Mouse (Mus musculus) heart, adult 2 months (tissue): ENCODE data around the gene Gm42420. TPM values are rescaled to one million over a fixed set of nuclear protein-coding genes. Genes with fewer than 3 reads are reported as not detected.
A peak's percentile ranks its signal among the peaks of the same experiment; 100 is the strongest.

Experiments
- DNase-seq, 2 experiments: peaks; one replicate each; pipeline ENCODE4 v3.0.0; 2021
- H3K27ac ChIP-seq: fragments of 200-600 bp; 2 replicates; pipeline ENCODE4 v1.8.1; 2022
- H3K27me3 ChIP-seq: fragments of 200-500 bp; 2 replicates; pipeline ENCODE4 v1.6.1; 2012; ENCODE audit warnings: mild to moderate bottlenecking, low read length, inconsistent platforms, mixed read lengths; ENCODE audit not compliant: control insufficient read depth, insufficient read depth
- H3K36me3 ChIP-seq: fragments of 200-500 bp; 2 replicates; pipeline ENCODE4 v1.6.1; 2012; ENCODE audit warnings: low read length, inconsistent platforms; ENCODE audit not compliant: control insufficient read depth, insufficient read depth
- H3K4me1 ChIP-seq: fragments of 200-500 bp; 2 replicates; pipeline ENCODE4 v1.6.1; 2011; ENCODE audit warnings: low read length; ENCODE audit not compliant: control insufficient read depth, insufficient read depth
- H3K4me3 ChIP-seq: fragments of 200-600 bp; 2 replicates; pipeline ENCODE4 v1.8.1; 2022
- H3K79me2 ChIP-seq: fragments of 200-500 bp; replicated peaks from 2 replicates; pipeline ENCODE4 v1.6.1; 2012; ENCODE audit warnings: mild to moderate bottlenecking, inconsistent platforms, low read length, moderate library complexity, mixed read lengths; ENCODE audit not compliant: control insufficient read depth, insufficient read depth
- H3K9ac ChIP-seq: fragments of 200-500 bp; 2 replicates; pipeline ENCODE4 v1.6.1; 2012; ENCODE audit warnings: low read depth, mild to moderate bottlenecking, control low read depth, inconsistent platforms, low read length, mixed read lengths
- CTCF ChIP-seq: fragments of 200-600 bp; IDR thresholded peaks from 2 replicates; pipeline ENCODE4 v1.8.1; 2022; ENCODE audit warnings: antibody characterized with exemption, mild to moderate bottlenecking, moderate library complexity
- EP300 ChIP-seq: fragments of 200-500 bp; IDR thresholded peaks from 2 replicates; pipeline ENCODE4 v1.6.1; 2011; ENCODE audit warnings: low read depth, low read length, control low read depth; ENCODE audit not compliant: insufficient read depth
- POLR2A ChIP-seq: fragments of 200-500 bp; IDR thresholded peaks from 2 replicates; pipeline ENCODE4 v1.6.1; 2011; ENCODE audit warnings: mild to moderate bottlenecking, low read depth, low read length, control low read depth; ENCODE audit not compliant: insufficient read depth
- WGBS: fragments of 180-500 bp; shearing (Covaris S2); methylation state at CpG from one replicate; pipeline ENCODE4 v1.1.7; 2018; 5-methylcytosine and 5-hydroxymethylcytosine counted together
- intact Hi-C: fragments of 180-260 bp; cut with DNase I; formaldehyde crosslinking; loops from one replicate; pipeline ENCODE4 v1.15.1; 2025
- polyA plus RNA-seq: library from polyadenylated mRNA; depleted of rRNA; stranded (reverse); fragments of >200 nt; gene quantifications from 2 replicates; pipeline ENCODE4 v1.2.3, GENCODE M21; 2012
- total RNA-seq, 2 experiments: library from RNA; stranded (reverse); gene quantifications; 2 replicates each; pipeline ENCODE4 v1.2.3; 2021

Gene Gm42420
- total and polyA plus RNA-seq, 3 experiments: 2.2 TPM; not detected in 2

DNA sequence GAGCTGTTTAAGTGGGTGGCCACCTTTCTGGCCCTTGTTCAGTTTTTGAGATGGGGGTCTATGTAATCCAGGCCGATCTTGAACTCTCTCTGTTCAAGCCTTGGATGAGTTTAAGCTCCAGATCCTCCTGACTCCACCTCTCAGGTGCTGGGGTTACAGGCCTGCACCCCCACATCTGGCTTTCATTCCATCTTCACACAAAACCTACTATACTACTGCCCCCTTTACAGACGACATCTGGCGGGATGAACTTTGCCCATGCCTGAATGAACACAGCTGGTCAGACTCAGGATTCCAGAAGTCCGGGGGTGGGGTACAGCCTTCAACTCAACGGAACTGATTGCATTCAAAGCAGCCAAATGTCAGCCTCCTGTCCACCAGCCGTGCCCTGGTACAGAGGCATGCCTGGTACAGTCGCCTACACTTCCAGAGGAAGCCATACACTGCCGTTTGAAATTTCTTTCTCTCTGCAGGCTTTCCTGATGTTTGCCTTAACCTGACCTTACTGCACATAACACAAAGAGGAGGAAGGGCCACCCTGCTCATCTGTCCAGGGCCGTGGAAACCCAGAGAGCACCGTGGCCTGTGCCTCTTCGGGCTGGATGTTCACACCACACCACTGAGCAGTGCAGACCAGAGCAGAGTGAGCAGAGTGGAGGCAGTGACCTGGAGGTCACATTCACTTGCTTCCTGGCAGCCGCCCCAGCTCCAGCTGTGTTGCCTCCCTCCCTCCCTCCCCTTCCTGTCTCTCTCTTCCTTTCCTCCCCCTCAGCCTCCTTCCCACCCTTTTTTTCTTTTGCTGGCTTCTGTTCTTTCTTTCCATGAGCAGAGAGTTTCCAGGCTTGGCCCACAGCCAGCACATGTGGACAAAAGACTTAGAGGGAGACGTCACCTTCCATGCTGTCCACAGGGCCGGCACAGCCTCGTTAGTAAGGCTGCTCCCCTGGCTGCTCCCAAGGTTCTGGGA lies 42.6 kb upstream of the Gm42420 start:
- H3K36me3 ChIP-seq: no peaks in the 10 kb centered on the region
- H3K4me3 ChIP-seq: no peak overlapping the region
- DNase-seq: peak; percentile 83 to 86
- H3K27ac ChIP-seq: peak overlapping the region; percentile 70
- peak overlapping the region; percentile 11; the same call in 1 of the 2 replicates for H3K9ac ChIP-seq
- no peaks in the 10 kb centered on the region for H3K79me2 ChIP-seq
- 25% methylated on average over 15 of the region's 15 CpGs for WGBS
- peaks cover 15% of the 10 kb centered on the region for H3K4me1 ChIP-seq
- intact Hi-C loops: no loop called here
- TF ChIP-seq EP300 (peak; percentile 66; the same call in 1 of the 2 replicates), POLR2A (peak; percentile 35; the same call in 1 of the 2 replicates), CTCF (no peak)
- no peaks in the 10 kb centered on the region for H3K27me3 ChIP-seq

DNA sequence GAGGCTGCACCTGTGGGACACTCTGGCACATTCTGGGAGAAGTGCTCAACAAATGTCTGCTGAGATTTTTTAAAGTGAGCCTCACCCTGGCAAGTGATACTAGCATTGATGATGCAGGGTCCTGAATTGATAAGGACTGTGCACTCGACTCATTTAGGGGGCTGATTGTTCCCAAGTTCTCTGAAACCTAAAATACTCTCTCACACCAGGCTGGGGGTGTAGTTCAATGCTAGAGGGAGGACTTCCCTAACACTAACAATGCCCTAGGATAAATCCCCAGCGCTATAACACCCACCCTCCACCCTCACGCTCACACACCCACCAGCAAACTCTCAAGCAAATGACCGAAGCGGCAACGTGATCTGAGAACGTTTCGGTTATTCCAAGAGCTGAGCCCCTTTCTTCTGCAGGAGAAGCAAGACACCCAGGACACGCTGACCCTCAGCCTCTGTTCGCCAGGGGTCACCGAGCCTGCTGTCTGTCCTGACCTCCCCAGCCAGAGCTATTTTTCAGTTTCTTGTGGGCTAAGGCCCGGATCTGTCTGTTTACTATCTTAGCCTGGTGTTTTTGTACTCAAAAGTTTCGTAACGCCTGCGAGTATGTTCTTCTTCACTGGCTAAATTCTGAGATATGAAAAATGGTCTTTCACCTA lies 41.7 kb upstream of the Gm42420 start:
- peak overlapping the region; percentile 70 for H3K27ac ChIP-seq
- intact Hi-C loops: no loop called here
- H3K9ac ChIP-seq: no peak overlapping the region
- WGBS: 66% methylated on average over 15 of the region's 15 CpGs
- H3K4me1 ChIP-seq: peaks cover 17% of the 10 kb centered on the region
- H3K4me3 ChIP-seq: no peak overlapping the region
- DNase-seq: peak in 1 of 2 experiments; percentile 44
- H3K36me3 ChIP-seq: no peaks in the 10 kb centered on the region
- H3K79me2 ChIP-seq: no peaks in the 10 kb centered on the region
- no peak for TF ChIP-seq POLR2A
- no peak for TF ChIP-seq EP300
- TF ChIP-seq CTCF: no peak
- H3K27me3 ChIP-seq: no peaks in the 10 kb centered on the region

DNA sequence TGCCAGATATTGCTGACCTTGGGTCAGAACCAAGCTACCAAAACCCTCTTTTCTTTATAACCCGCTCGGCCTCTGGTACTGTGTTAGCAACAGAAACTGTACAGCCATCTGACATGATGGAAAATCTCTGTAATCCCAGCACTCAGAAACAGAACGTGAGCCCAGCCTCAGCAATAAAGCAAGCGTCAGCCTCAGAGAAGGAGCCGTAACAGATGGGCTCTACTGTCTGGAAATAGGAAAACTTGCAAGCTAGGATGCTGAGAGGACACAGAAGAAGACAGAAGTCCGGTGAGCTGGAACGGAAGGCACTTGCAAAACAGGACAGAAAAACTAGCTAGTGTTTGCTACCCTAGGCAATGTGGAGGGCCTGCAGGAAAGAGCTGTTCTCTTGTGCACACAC lies 40.1 kb upstream of the Gm42420 start:
- 80% methylated on average over 7 of the region's 7 CpGs for WGBS
- no peak overlapping the region for H3K27ac ChIP-seq
- H3K9ac ChIP-seq: no peak overlapping the region
- H3K4me1 ChIP-seq: peaks cover 13% of the 10 kb centered on the region
- TF ChIP-seq EP300 (no peak), CTCF (no peak), POLR2A (no peak)
- intact Hi-C loops: no loop called here
- H3K79me2 ChIP-seq: no peaks in the 10 kb centered on the region
- DNase-seq: no peak
- no peaks in the 10 kb centered on the region for H3K36me3 ChIP-seq
- H3K27me3 ChIP-seq: no peaks in the 10 kb centered on the region
- H3K4me3 ChIP-seq: no peak overlapping the region

DNA sequence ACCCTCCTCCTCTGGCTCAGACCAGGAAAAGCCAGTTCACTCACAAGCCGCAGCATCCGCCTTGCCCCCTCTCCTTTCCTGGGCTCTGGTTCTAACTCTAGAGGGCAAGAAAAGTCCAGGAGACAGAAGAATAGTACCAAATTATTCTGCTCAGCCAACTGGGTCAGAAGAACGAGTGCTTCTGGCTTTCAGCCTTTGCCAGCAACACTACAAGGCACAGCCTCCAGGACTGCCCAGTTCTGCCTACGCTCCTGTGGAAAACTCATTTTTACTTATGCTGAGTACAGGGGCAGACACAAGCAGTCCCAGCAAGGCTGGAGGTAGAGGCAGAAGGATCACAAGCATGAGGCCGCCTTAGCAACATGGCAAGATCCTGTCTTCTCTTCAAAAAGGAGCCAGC lies 37.5 kb upstream of the Gm42420 start:
- Histone ChIP-seq H3K4me3 (no peak overlapping the region), H3K27ac (no peak overlapping the region), H3K27me3 (no peaks in the 10 kb centered on the region), H3K9ac (no peak overlapping the region), H3K36me3 (no peaks in the 10 kb centered on the region), H3K4me1 (peaks cover 7% of the 10 kb centered on the region), H3K79me2 (no peaks in the 10 kb centered on the region)
- TF ChIP-seq CTCF: no peak
- no peak for TF ChIP-seq POLR2A
- TF ChIP-seq EP300: no peak
- intact Hi-C loops: no loop called here
- 67% methylated on average over 5 of the region's 5 CpGs for WGBS
- DNase-seq: no peak

DNA sequence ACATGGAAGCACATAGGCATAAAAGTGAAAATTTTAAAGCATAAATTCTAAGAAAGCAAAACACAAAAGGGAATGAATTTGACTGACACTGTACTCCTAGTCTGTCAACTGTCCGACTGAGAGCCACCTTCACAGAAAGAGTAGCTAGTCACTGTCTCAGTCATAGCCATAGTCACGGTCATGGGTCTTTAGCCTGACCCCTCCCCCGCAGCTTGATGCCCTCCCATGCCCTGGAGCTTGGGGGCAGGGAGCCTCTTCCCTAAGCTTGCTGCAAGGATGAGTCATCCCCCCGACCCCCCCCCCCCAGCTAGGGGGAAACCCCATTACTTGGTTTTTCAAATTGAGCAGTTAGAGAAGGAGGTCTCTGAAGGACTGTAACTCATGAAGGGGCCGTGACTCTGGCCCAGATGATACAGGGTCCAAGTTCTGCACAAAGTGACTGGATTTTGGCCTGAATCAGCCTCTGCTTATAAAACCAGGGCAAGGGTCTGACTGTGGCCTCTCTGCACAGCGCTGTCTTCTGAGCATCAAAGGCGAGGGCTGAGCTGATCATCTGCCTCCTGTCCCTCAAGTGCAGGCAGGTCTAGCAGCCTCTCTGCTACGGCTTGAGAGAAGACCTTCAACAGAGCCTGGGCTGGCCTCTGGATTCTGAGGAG lies 33.4 kb upstream of the Gm42420 start:
- Histone ChIP-seq H3K79me2 (no peaks in the 10 kb centered on the region), H3K9ac (no peak overlapping the region), H3K36me3 (no peaks in the 10 kb centered on the region), H3K27ac (no peak overlapping the region), H3K4me1 (peaks cover 7% of the 10 kb centered on the region; the same call in 1 of the 2 replicates), H3K27me3 (no peaks in the 10 kb centered on the region), H3K4me3 (no peak overlapping the region)
- intact Hi-C loops: loop anchor here (5.0 kb wide), 1 partner anchor 55 kb away; no protein-coding TSS in a partner anchor
- WGBS: 59% methylated on average over 8 of the region's 8 CpGs
- TF ChIP-seq EP300: no peak
- no peak for TF ChIP-seq POLR2A
- TF ChIP-seq CTCF: no peak
- no peak for DNase-seq
